In the genomic region with DNA sequence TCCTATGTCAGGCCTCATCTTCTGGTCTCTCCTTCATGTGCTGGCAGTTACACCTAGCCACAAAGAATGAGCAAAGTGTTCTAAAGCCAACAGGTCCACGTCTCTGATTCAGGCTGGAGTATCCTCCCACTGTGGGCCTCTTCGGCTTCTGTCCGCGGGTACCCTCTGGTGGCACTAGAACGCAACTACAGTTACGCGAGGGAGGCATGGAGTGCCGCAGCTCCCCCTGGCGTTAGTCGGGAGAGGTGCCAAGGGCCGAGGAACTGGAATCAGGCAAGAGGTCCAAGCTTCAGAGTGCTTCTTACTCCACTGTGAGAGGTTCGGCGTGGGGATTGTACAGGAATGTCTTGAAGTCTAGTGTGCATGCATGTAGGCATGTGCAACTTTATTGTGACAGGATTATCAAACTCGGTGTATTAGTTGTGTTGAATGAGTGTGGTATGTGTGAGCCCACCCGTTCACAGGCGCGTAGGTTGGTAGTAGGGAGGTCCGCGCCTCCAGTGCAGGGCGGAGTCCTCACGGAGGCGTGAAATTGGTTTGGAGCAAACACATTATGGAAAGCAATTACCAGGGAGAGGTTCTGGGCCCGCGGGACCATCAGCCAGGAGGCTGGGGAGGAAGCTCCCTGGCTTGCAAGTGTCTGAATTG, we compare ENCODE assay signal across 8 mouse cellular contexts. TPM values are rescaled to one million over a fixed set of nuclear protein-coding genes. Genes with fewer than 3 reads are reported as not detected.
A peak's percentile ranks its signal among the peaks of the same experiment; 100 is the strongest.
DNase-seq lines count a peak whose midpoint lies in the region; ATAC-seq and TF ChIP-seq lines count a peak whose summit lies in the region.

No protein-coding gene starts in this region.

- no peak; the same call in none of the 2 replicates for TF ChIP-seq CTCF in left cerebral cortex, adult 2 months (IDR thresholded peaks at IDR 0.05)

- peak; percentile 97 for ATAC-seq in activated CD4-positive, CD25-positive, alpha-beta regulatory T cell, adult 4 months
- peak; percentile 100 for ATAC-seq in megakaryocyte, adult 5-6 weeks (ENCODE audit: poor library complexity, severe bottlenecking)

- no peak overlapping the region for H3K27ac ChIP-seq in left cerebral cortex, adult 2 months

- peak; percentile 92 to 96 for DNase-seq in cerebellum, postnatal 4 days (ENCODE audit: low spot score in 2 of 2)
- DNase-seq in gastrocnemius, adult 8-10 months (ENCODE audit: low spot score in 2 of 2): peak; percentile 88 to 89
- DNase-seq in induced T-regulatory cell, adult 2 months (ENCODE audit: low read depth): peak; percentile 94
- DNase-seq in left cerebral cortex, adult 2 months (ENCODE audit: extremely low spot score in 1 of 2, low spot score in 2 of 2): peak; percentile 89 to 95
- DNase-seq in right cerebral cortex, postnatal 10 days (ENCODE audit: low spot score in 2 of 2): peak; percentile 92 to 94
- peak; percentile 63 for DNase-seq in urinary bladder, postnatal 10 days (ENCODE audit: low spot score)

- intact Hi-C loops in left cerebral cortex, adult 2 months (cut with DNase I): loop anchor here (2.0 to 5.0 kb wide), 2 partner anchors 47 to 122 kb away; no protein-coding TSS in a partner anchor

- H3K4me3 ChIP-seq in left cerebral cortex, adult 2 months: no peak overlapping the region

RNA-seq across cellular contexts. Expression of gene Gbx1, which starts 3.2 kb away (rescaled TPM):
- under 1 TPM in 1 of 2 experiments, not detected in 1; 0.09 TPM for polyA plus RNA-seq in activated CD4-positive, CD25-positive, alpha-beta regulatory T cell, adult 4 months (2017; shearing (Covaris generic))
- not detected for total RNA-seq in gastrocnemius, adult 8-10 months (2022)
- under 1 TPM; 0.09 to 0.56 TPM for total RNA-seq in left cerebral cortex, adult 2 months (2021)
- not detected in 2 replicates for total RNA-seq in megakaryocyte, adult 5-6 weeks (2015)
- not detected in 2 replicates for total RNA-seq in megakaryocyte, adult 5-6 weeks (2017)

RNA-seq across cellular contexts. Expression of gene Asb10, which starts 10.6 kb away (rescaled TPM):
- polyA plus RNA-seq in activated CD4-positive, CD25-positive, alpha-beta regulatory T cell, adult 4 months (2017; shearing (Covaris generic)): not detected
- 100 to 1,000 TPM; 101 to 130 (median 119) TPM for total RNA-seq in gastrocnemius, adult 8-10 months (2022)
- not detected for total RNA-seq in left cerebral cortex, adult 2 months (2021)
- not detected in 2 replicates for total RNA-seq in megakaryocyte, adult 5-6 weeks (2015)
- not detected in 2 replicates for total RNA-seq in megakaryocyte, adult 5-6 weeks (2017)

RNA-seq across cellular contexts. Expression of gene 4931409K22Rik, which starts 26.4 kb away (rescaled TPM):
- under 1 TPM in 1 of 2 experiments, not detected in 1; 0.46 TPM for polyA plus RNA-seq in activated CD4-positive, CD25-positive, alpha-beta regulatory T cell, adult 4 months (2017; shearing (Covaris generic))
- not detected for total RNA-seq in gastrocnemius, adult 8-10 months (2022)
- under 1 TPM in 1 of 2 experiments, not detected in 1; 0.14 TPM for total RNA-seq in left cerebral cortex, adult 2 months (2021)
- not detected in 2 replicates for total RNA-seq in megakaryocyte, adult 5-6 weeks (2015)
- not detected in 2 replicates for total RNA-seq in megakaryocyte, adult 5-6 weeks (2017)

RNA-seq across cellular contexts. Expression of gene Abcf2, which starts 47.1 kb away (rescaled TPM):
- polyA plus RNA-seq in activated CD4-positive, CD25-positive, alpha-beta regulatory T cell, adult 4 months (2017; shearing (Covaris generic)): 10 to 100 TPM; 51.8 to 56.8 TPM
- total RNA-seq in gastrocnemius, adult 8-10 months (2022): 100 to 1,000 TPM; 114 to 132 (median 122) TPM
- total RNA-seq in left cerebral cortex, adult 2 months (2021): 10 to 100 TPM; 82.4 to 89.0 TPM
- 18.1 and 24.0 TPM in 2 replicates for total RNA-seq in megakaryocyte, adult 5-6 weeks (2015)
- 53.7 and 54.5 TPM in 2 replicates for total RNA-seq in megakaryocyte, adult 5-6 weeks (2017)

RNA-seq across cellular contexts. Expression of gene Chpf2, which starts 56.4 kb away (rescaled TPM):
- 10 to 100 TPM in 1 of 2 experiments, 1 to 10 TPM in 1; 8.3 to 17.8 TPM for polyA plus RNA-seq in activated CD4-positive, CD25-positive, alpha-beta regulatory T cell, adult 4 months (2017; shearing (Covaris generic))
- 10 to 100 TPM in 3 of 4 experiments, 1 to 10 TPM in 1; 8.5 to 14.5 (median 12.4) TPM for total RNA-seq in gastrocnemius, adult 8-10 months (2022)
- 10 to 100 TPM; 72.6 to 78.4 TPM for total RNA-seq in left cerebral cortex, adult 2 months (2021)
- 5.0 and 5.1 TPM in 2 replicates for total RNA-seq in megakaryocyte, adult 5-6 weeks (2015)
- 11.3 and 13.5 TPM in 2 replicates for total RNA-seq in megakaryocyte, adult 5-6 weeks (2017)

Comparison
In these comparisons a context has a peak if more than half of its experiments do, and no peak if none do; other contexts are left out.
1. RNA of gene Asb10, which starts 10.6 kb away (total RNA-seq): 101 to 130 TPM in gastrocnemius, adult 8-10 months; not detected in left cerebral cortex, adult 2 months and not detected in megakaryocyte, adult 5-6 weeks; every median in the first group is over 10 times any median in the second.
2. Peak in every context shown above with its lines, with median percentiles within 50 percentile points of each other: DNase-seq.